Mouse (Mus musculus) mature B cell (primary cell): Measurements from ENCODE around the gene Rac3.

Experiments used
- in situ Hi-C: fragments of 300-500 bp; cut with MboI; formaldehyde crosslinking; loops from 2 replicates; pipeline ENCODE4 v1.14.3; 2019

Gene Rac3

GRCm38 (mm10) chr11:120706120-120706519, 15.2 kb upstream of the Rac3 start:
- in situ Hi-C loops: no loop called here

- in situ Hi-C loops: no loop called here
Measured at GRCm38 (mm10) chr11:120707225-120707624, 14.0 kb upstream of the Rac3 start.

GRCm38 (mm10) chr11:120707969-120708368, 13.3 kb upstream of the Rac3 start:
- in situ Hi-C loops: no loop called here

- in situ Hi-C loops: no loop called here
Measured at GRCm38 (mm10) chr11:120709551-120709950, 11.7 kb upstream of the Rac3 start.

- in situ Hi-C loops: no loop called here
Measured at GRCm38 (mm10) chr11:120710672-120711071, 10.6 kb upstream of the Rac3 start.

GRCm38 (mm10) chr11:120711980-120712604, 9.2 kb upstream of the Rac3 start:
- in situ Hi-C loops: no loop called here

GRCm38 (mm10) chr11:120712771-120713568, 8.3 kb upstream of the Rac3 start:
- in situ Hi-C loops: no loop called here

- in situ Hi-C loops: no loop called here
Measured at GRCm38 (mm10) chr11:120713580-120714518, 7.4 kb upstream of the Rac3 start, which contains the start of the genes Cenpx and Lrrc45. Gene Cenpx, minus strand, starts transcription at chr11:120713738. Gene Lrrc45, plus strand, starts transcription at chr11:120713925.

- in situ Hi-C loops: no loop called here
Measured at GRCm38 (mm10) chr11:120714546-120714945, 6.7 kb upstream of the Rac3 start.

- in situ Hi-C loops: no loop called here
Measured at GRCm38 (mm10) chr11:120715131-120715530, 6.1 kb upstream of the Rac3 start.

- in situ Hi-C loops: no loop called here
Measured at GRCm38 (mm10) chr11:120719242-120719641, 2.0 kb upstream of the Rac3 start.

GRCm38 (mm10) chr11:120719841-120720376, 1.4 kb upstream of the Rac3 start:
- in situ Hi-C loops: no loop called here

GRCm38 (mm10) chr11:120720450-120720849, 820 bp upstream of the Rac3 start:
- in situ Hi-C loops: no loop called here

GRCm38 (mm10) chr11:120722067-120722630, 879 bp downstream of the Rac3 start:
- in situ Hi-C loops: no loop called here

GRCm38 (mm10) chr11:120722761-120723382, 1.6 kb downstream of the Rac3 start:
- in situ Hi-C loops: no loop called here

- in situ Hi-C loops: no loop called here
Measured at GRCm38 (mm10) chr11:120723509-120723908, 2.2 kb downstream of the Rac3 start.

- in situ Hi-C loops: no loop called here
Measured at GRCm38 (mm10) chr11:120726243-120727168, 5.2 kb downstream of the Rac3 start.

GRCm38 (mm10) chr11:120727169-120727527, 5.9 kb downstream of the Rac3 start, which contains the start of gene Dcxr:
Gene Dcxr, minus strand, starts transcription at chr11:120727281.
- in situ Hi-C loops: no loop called here

GRCm38 (mm10) chr11:120727564-120727963, 6.3 kb downstream of the Rac3 start:
- in situ Hi-C loops: no loop called here
